Comparison of ENCODE assay signal across 12 mouse cellular contexts in genomic region chr1:152258258-152258657, GRCm38 (mm10).
"Had no signal": no experiment of that assay in that cellular context is flagged by ENCODE, and none has a peak within 500 bp of the region (broad histone marks: within the 10 kb centered on the region; RNA-seq: fewer than 3 reads in every experiment).

No protein-coding gene starts in this region.

- H3K4me1 ChIP-seq: kidney, embryonic 15.5 days; limb, embryonic 15.5 days; liver, embryonic 12.5 days had no signal

- H3K4me2 ChIP-seq: kidney, embryonic 15.5 days; limb, embryonic 15.5 days; liver, embryonic 12.5 days; lung, embryonic 14.5 days; neural tube, embryonic 15.5 days had no signal

- H3K36me3 ChIP-seq: kidney, embryonic 15.5 days; limb, embryonic 15.5 days; liver, embryonic 12.5 days; neural tube, embryonic 15.5 days had no signal

- H3K27ac ChIP-seq: kidney, embryonic 15.5 days; limb, embryonic 15.5 days; liver, embryonic 12.5 days; neural tube, embryonic 15.5 days had no signal

- H3K9me3 ChIP-seq: kidney, embryonic 15.5 days; limb, embryonic 15.5 days; liver, embryonic 12.5 days; neural tube, embryonic 15.5 days had no signal

- H3K9ac ChIP-seq: kidney, embryonic 15.5 days; limb, embryonic 15.5 days; liver, embryonic 12.5 days; lung, embryonic 14.5 days; neural tube, embryonic 15.5 days had no signal

- H3K27me3 ChIP-seq: kidney, embryonic 15.5 days; limb, embryonic 15.5 days; liver, embryonic 12.5 days; neural tube, embryonic 15.5 days had no signal

- ATAC-seq: liver, embryonic 12.5 days had no signal

- H3K4me3 ChIP-seq: kidney, embryonic 15.5 days; limb, embryonic 15.5 days; liver, embryonic 12.5 days; myocyte; neural tube, embryonic 15.5 days had no signal

- DNase-seq: kidney, adult 2 months; kidney, postnatal 14 days; lung, embryonic 14.5 days; lung, postnatal 10 days; lung, postnatal 4 days; thymus, adult 18-20 months; thymus, postnatal 14 days had no signal
